Mouse (Mus musculus) intestine, embryonic 16.5 days (tissue): Measurements from ENCODE around the gene Thrb. TPM values are rescaled to one million over a fixed set of nuclear protein-coding genes. Genes with fewer than 3 reads are reported as not detected.

Source experiments
- ATAC-seq: fragments of 200-750 bp; cut with Nextera tagmentation; 2 replicates; pipeline ENCODE4 v1.8.0; 2017; ENCODE audit warnings: moderate TSS enrichment, moderate library complexity
- H3K27ac ChIP-seq: fragments of 300-500 bp; sonication (generic); 2 replicates; pipeline ENCODE4 v1.5.1; 2014; ENCODE audit warnings: mild to moderate bottlenecking, low read length
- H3K27me3 ChIP-seq: fragments of 300-500 bp; sonication (generic); replicated peaks from 2 replicates; pipeline ENCODE4 v1.6.1; 2014; ENCODE audit warnings: low read length, control low read depth, mixed read lengths; ENCODE audit not compliant: control insufficient read depth, insufficient read depth
- H3K36me3 ChIP-seq: fragments of 300-500 bp; sonication (generic); 2 replicates; pipeline ENCODE4 v1.6.1; 2014; ENCODE audit warnings: low read length, control low read depth; ENCODE audit not compliant: control insufficient read depth, insufficient read depth
- H3K4me1 ChIP-seq: fragments of 300-500 bp; sonication (generic); 2 replicates; pipeline ENCODE4 v1.6.1; 2014; ENCODE audit warnings: low read length, control low read depth, mixed read lengths; ENCODE audit not compliant: control insufficient read depth, insufficient read depth
- H3K4me2 ChIP-seq: fragments of 300-500 bp; sonication (generic); 2 replicates; pipeline ENCODE4 v1.6.1; 2014; ENCODE audit warnings: low read depth, low read length, control low read depth
- H3K4me3 ChIP-seq: fragments of 300-500 bp; sonication (generic); 2 replicates; pipeline ENCODE4 v1.5.1; 2014; ENCODE audit warnings: mild to moderate bottlenecking, low read length
- H3K9ac ChIP-seq: fragments of 300-500 bp; sonication (generic); 2 replicates; pipeline ENCODE4 v1.6.1; 2014; ENCODE audit warnings: low read depth, low read length
- H3K9me3 ChIP-seq: fragments of 300-500 bp; sonication (generic); 2 replicates; pipeline ENCODE4 v1.6.1; 2016; ENCODE audit warnings: low read length, control low read depth; ENCODE audit not compliant: control insufficient read depth
- WGBS: fragments of 180-500 bp; shearing (Covaris S2); extraction: QIAGEN DNeasy Blood & Tissue Kit; methylation state at CpG from one replicate; pipeline ENCODE4 v1.1.7; 2014; 5-methylcytosine and 5-hydroxymethylcytosine counted together
- polyA plus RNA-seq: library from polyadenylated mRNA; unstranded; fragments of >200 nt; fragmentation: Nextera tagmentation; extraction: Ambion mirVana; gene quantifications from 2 replicates; pipeline ENCODE4 v1.2.1, GENCODE M21; 2015

Thrb gene
- polyA plus RNA-seq, 1 experiment from 2014 or later = 6.0 TPM

GRCm38 (mm10) chr14:18031941-18032340 is 371.9 kb downstream of the Thrb start:
- WGBS = 81% methylated on average over 3 of the region's 3 CpGs
- H3K9ac ChIP-seq = no peak overlapping the region
- no peak overlapping the region for H3K27ac ChIP-seq
- H3K27me3 ChIP-seq = no peaks in the 10 kb centered on the region
- ATAC-seq = no peak
- H3K4me3 ChIP-seq = no peak overlapping the region
- H3K4me2 ChIP-seq = no peak overlapping the region
- no peaks in the 10 kb centered on the region for H3K36me3 ChIP-seq
- no peaks in the 10 kb centered on the region for H3K4me1 ChIP-seq
- no peaks in the 10 kb centered on the region for H3K9me3 ChIP-seq

DNA sequence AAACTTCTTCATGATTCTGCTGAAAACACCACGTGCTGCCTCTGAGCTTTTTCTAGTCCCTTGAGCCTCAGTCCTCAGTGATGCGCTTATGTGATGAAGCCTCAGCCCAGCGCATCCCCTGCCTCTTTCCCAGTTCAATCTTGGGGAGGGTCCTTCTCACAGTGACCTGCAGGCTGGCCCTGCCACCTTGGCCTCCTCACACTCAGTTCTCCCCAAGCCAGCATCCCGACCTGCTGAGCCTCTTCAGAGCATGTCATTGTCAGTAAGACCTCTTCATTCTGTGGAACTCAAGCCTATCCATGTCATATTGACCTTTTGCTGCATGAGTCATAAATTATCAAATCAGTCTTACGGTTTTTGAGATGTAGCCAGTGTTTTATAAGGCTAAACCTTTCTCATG is 376.5 kb downstream of the Thrb start:
- WGBS = 73% methylated on average over 5 of the region's 5 CpGs
- Histone ChIP-seq H3K4me3 (no peak overlapping the region), H3K36me3 (no peaks in the 10 kb centered on the region)

GRCm38 (mm10) chr14:18062082-18062772 is 402.2 kb downstream of the Thrb start:
- H3K4me2 ChIP-seq = no peak overlapping the region
- WGBS = 67% methylated on average over 5 of the region's 5 CpGs

More for the DNA sequence above, 376.5 kb downstream of the Thrb start:
- Histone ChIP-seq H3K4me2 (no peak overlapping the region), H3K9me3 (no peaks in the 10 kb centered on the region), H3K27me3 (no peaks in the 10 kb centered on the region), H3K4me1 (no peaks in the 10 kb centered on the region), H3K9ac (no peak overlapping the region), H3K27ac (no peak overlapping the region)
- no peak for ATAC-seq

More at GRCm38 (mm10) chr14:18062082-18062772, 402.2 kb downstream of the Thrb start:
- no peak overlapping the region for H3K4me3 ChIP-seq
- H3K9me3 ChIP-seq = no peaks in the 10 kb centered on the region
- ATAC-seq = no peak
- no peaks in the 10 kb centered on the region for H3K36me3 ChIP-seq
- no peak overlapping the region for H3K9ac ChIP-seq
- no peaks in the 10 kb centered on the region for H3K4me1 ChIP-seq
- no peak overlapping the region for H3K27ac ChIP-seq
- no peaks in the 10 kb centered on the region for H3K27me3 ChIP-seq
